Comparison of ENCODE assay signal across 8 mouse cellular contexts in genomic region chr7:101998194-101998927, GRCm38 (mm10). TPM values are rescaled to one million over a fixed set of nuclear protein-coding genes. Genes with fewer than 3 reads are reported as not detected.
DNase-seq lines count a peak whose midpoint lies in the region; ATAC-seq lines count a peak whose summit lies in the region.

No protein-coding gene starts in this region.

- H3K4me2 ChIP-seq in hindbrain, embryonic 13.5 days = no peak overlapping the region

- peak; percentile 89 for DNase-seq in MN1 (ENCODE audit: low spot score)
- peak; percentile 92 to 94 for DNase-seq in cerebellum, adult 18-20 months
- DNase-seq in forelimb bud, embryonic 11.5 days (ENCODE audit: low read depth, low spot score) = peak; percentile 66
- peak; percentile 82 to 91 for DNase-seq in layer of hippocampus, postnatal 25 days (ENCODE audit: extremely low spot score in 1 of 2, low spot score in 1 of 2)
- DNase-seq in lung, postnatal 36 days = peak; percentile 91
- DNase-seq in right cerebral cortex, adult 18-20 months = peak; percentile 84
- DNase-seq in urinary bladder, adult 18-20 months (ENCODE audit: low spot score in 2 of 2) = peak; percentile 75 to 80

- peaks cover 99% of the 10 kb centered on the region for H3K36me3 ChIP-seq in hindbrain, embryonic 13.5 days

- H3K4me3 ChIP-seq in hindbrain, embryonic 13.5 days = no peak overlapping the region

- H3K4me1 ChIP-seq in hindbrain, embryonic 13.5 days (replicated peaks) = no peaks in the 10 kb centered on the region

- no peaks in the 10 kb centered on the region for H3K9me3 ChIP-seq in hindbrain, embryonic 13.5 days

- no peaks in the 10 kb centered on the region for H3K27me3 ChIP-seq in hindbrain, embryonic 13.5 days

- WGBS in hindbrain, embryonic 13.5 days = 71% methylated on average over 14 of the region's 14 CpGs

- peak overlapping the region; percentile 30; the same call in 1 of the 2 replicates for H3K27ac ChIP-seq in hindbrain, embryonic 13.5 days

- no peak overlapping the region for H3K9ac ChIP-seq in hindbrain, embryonic 13.5 days

- peak; percentile 29; the same call in 1 of the 2 replicates for ATAC-seq in hindbrain, embryonic 13.5 days (ENCODE audit: low FRiP score)

RNA-seq across cellular contexts. Expression of gene Il18bp, which starts 20.1 kb away (rescaled TPM):
- 4.5 and 4.8 TPM in 2 replicates for polyA plus RNA-seq in hindbrain, embryonic 13.5 days (2015; fragmentation: Nextera tagmentation; extraction: Ambion mirVana)
- 1 to 10 TPM; 4.0 to 9.1 TPM for total RNA-seq in layer of hippocampus, postnatal 25 days (2021)
